Mouse (Mus musculus) embryonic facial prominence, embryonic 12.5 days (tissue): ENCODE results near the gene Ift46. TPM values are rescaled to one million over a fixed set of nuclear protein-coding genes. Genes with fewer than 3 reads are reported as not detected.

Experiments
- ATAC-seq: fragments of 200-750 bp; cut with Nextera tagmentation; 2 replicates; pipeline ENCODE4 v1.8.0; 2017; ENCODE audit not compliant: insufficient number of reproducible peaks, insufficient read depth, low FRiP score, low TSS enrichment
- H3K27ac ChIP-seq: fragments of 300-500 bp; sonication (generic); 2 replicates; pipeline ENCODE4 v1.5.1; 2016; ENCODE audit warnings: mild to moderate bottlenecking
- H3K27me3 ChIP-seq: fragments of 300-500 bp; sonication (generic); 2 replicates; pipeline ENCODE4 v1.6.1; 2016; ENCODE audit warnings: mild to moderate bottlenecking, moderate library complexity
- H3K36me3 ChIP-seq: fragments of 300-500 bp; sonication (generic); 2 replicates; pipeline ENCODE4 v1.6.1; 2016; ENCODE audit warnings: mild to moderate bottlenecking
- H3K4me1 ChIP-seq: fragments of 300-500 bp; sonication (generic); 2 replicates; pipeline ENCODE4 v1.6.1; 2016
- H3K4me2 ChIP-seq: fragments of 300-500 bp; sonication (generic); replicated peaks from 2 replicates; pipeline ENCODE4 v1.6.1; 2016; ENCODE audit warnings: mild to moderate bottlenecking, moderate library complexity
- H3K4me3 ChIP-seq: fragments of 300-500 bp; sonication (generic); 2 replicates; pipeline ENCODE4 v1.5.1; 2016; ENCODE audit warnings: mild to moderate bottlenecking
- H3K9ac ChIP-seq: fragments of 300-500 bp; sonication (generic); 2 replicates; pipeline ENCODE4 v1.6.1; 2016; ENCODE audit warnings: mild to moderate bottlenecking, moderate library complexity
- H3K9me3 ChIP-seq: fragments of 300-500 bp; sonication (generic); 2 replicates; pipeline ENCODE4 v1.6.1; 2016; ENCODE audit warnings: mild to moderate bottlenecking, moderate library complexity
- WGBS: fragments of 180-500 bp; shearing (Covaris S2); methylation state at CpG from one replicate; pipeline ENCODE4 v1.1.7; 2016; 5-methylcytosine and 5-hydroxymethylcytosine counted together
- polyA plus RNA-seq: library from polyadenylated mRNA; unstranded; fragments of >200 nt; fragmentation: Nextera tagmentation; extraction: Ambion mirVana; gene quantifications from 2 replicates; pipeline ENCODE4 v1.2.1, GENCODE M21; 2016

Gene Ift46
- polyA plus RNA-seq, 1 experiment from 2014 or later: 151 TPM

GRCm38 (mm10) chr9:44819920-44820827 is 52.5 kb downstream of the Ift46 start:
- Histone ChIP-seq H3K4me3 (no peak overlapping the region), H3K9ac (no peak overlapping the region), H3K27ac (no peak overlapping the region), H3K36me3 (peaks cover 98% of the 10 kb centered on the region), H3K4me2 (no peak overlapping the region), H3K4me1 (no peaks in the 10 kb centered on the region), H3K27me3 (no peaks in the 10 kb centered on the region), H3K9me3 (no peaks in the 10 kb centered on the region)
- 91% methylated on average over 15 of the region's 15 CpGs for WGBS
- ATAC-seq: no peak

- 55% methylated on average over 7 of the region's 7 CpGs for WGBS
- no peak for ATAC-seq
- Histone ChIP-seq H3K27me3 (no peaks in the 10 kb centered on the region), H3K4me1 (no peaks in the 10 kb centered on the region), H3K9me3 (no peaks in the 10 kb centered on the region), H3K27ac (no peak overlapping the region), H3K9ac (no peak overlapping the region), H3K4me2 (no peak overlapping the region), H3K36me3 (peaks cover 93% of the 10 kb centered on the region), H3K4me3 (no peak overlapping the region)
These were observed 59.0 kb downstream of the Ift46 start for GRCm38 (mm10) chr9:44826660-44827059.

GRCm38 (mm10) chr9:44828944-44829343 is 61.2 kb downstream of the Ift46 start:
- no peak overlapping the region for H3K4me2 ChIP-seq
- ATAC-seq: no peak
- no peak overlapping the region for H3K4me3 ChIP-seq
- no peaks in the 10 kb centered on the region for H3K4me1 ChIP-seq
- H3K9ac ChIP-seq: no peak overlapping the region
- WGBS: 93% methylated on average over 11 of the region's 11 CpGs
- peaks cover 93% of the 10 kb centered on the region for H3K36me3 ChIP-seq
- no peak overlapping the region for H3K27ac ChIP-seq
- no peaks in the 10 kb centered on the region for H3K9me3 ChIP-seq
- H3K27me3 ChIP-seq: no peaks in the 10 kb centered on the region

- Histone ChIP-seq H3K36me3 (peaks cover 94% of the 10 kb centered on the region), H3K27ac (no peak overlapping the region), H3K4me3 (no peak overlapping the region), H3K9ac (no peak overlapping the region), H3K4me2 (no peak overlapping the region), H3K4me1 (no peaks in the 10 kb centered on the region), H3K27me3 (no peaks in the 10 kb centered on the region), H3K9me3 (no peaks in the 10 kb centered on the region)
- no peak for ATAC-seq
- WGBS: 81% methylated on average over 2 of the region's 2 CpGs
These were observed 62.8 kb downstream of the Ift46 start for GRCm38 (mm10) chr9:44830506-44830905.

GRCm38 (mm10) chr9:44832356-44832755 is 64.6 kb downstream of the Ift46 start:
- H3K36me3 ChIP-seq: peaks cover 86% of the 10 kb centered on the region

GRCm38 (mm10) chr9:44836439-44836838 is 68.7 kb downstream of the Ift46 start:
- 54% methylated on average over 7 of the region's 7 CpGs for WGBS
- H3K9ac ChIP-seq: no peak overlapping the region
- H3K27ac ChIP-seq: no peak overlapping the region
- no peaks in the 10 kb centered on the region for H3K27me3 ChIP-seq
- H3K4me2 ChIP-seq: no peak overlapping the region
- no peak overlapping the region for H3K4me3 ChIP-seq
- no peaks in the 10 kb centered on the region for H3K9me3 ChIP-seq
- peaks cover 81% of the 10 kb centered on the region for H3K36me3 ChIP-seq
- H3K4me1 ChIP-seq: no peaks in the 10 kb centered on the region
- no peak for ATAC-seq

More at GRCm38 (mm10) chr9:44832356-44832755, 64.6 kb downstream of the Ift46 start:
- H3K4me2 ChIP-seq: no peak overlapping the region
- H3K4me1 ChIP-seq: no peaks in the 10 kb centered on the region
- WGBS: 89% methylated on average over 4 of the region's 4 CpGs
- no peak overlapping the region for H3K9ac ChIP-seq
- H3K4me3 ChIP-seq: no peak overlapping the region
- H3K9me3 ChIP-seq: no peaks in the 10 kb centered on the region
- ATAC-seq: no peak
- H3K27ac ChIP-seq: no peak overlapping the region
- H3K27me3 ChIP-seq: no peaks in the 10 kb centered on the region

GRCm38 (mm10) chr9:44841241-44841640 is 73.5 kb downstream of the Ift46 start:
- Histone ChIP-seq H3K4me3 (no peak overlapping the region), H3K4me1 (no peaks in the 10 kb centered on the region), H3K27ac (no peak overlapping the region), H3K4me2 (no peak overlapping the region), H3K9ac (no peak overlapping the region), H3K36me3 (peaks cover 80% of the 10 kb centered on the region), H3K9me3 (no peaks in the 10 kb centered on the region), H3K27me3 (no peaks in the 10 kb centered on the region)
- ATAC-seq: no peak
- 90% methylated on average over 10 of the region's 10 CpGs for WGBS

Other genes starting within 250 kb of the Ift46 start
- gene Cxcr5, start 206.0 kb upstream of the Ift46 start, polyA plus RNA-seq: 0.08 TPM in 1 of 2 replicates, not detected in the other
- 28.3 and 28.8 TPM in 2 replicates for gene Ddx6, start 163.0 kb upstream of the Ift46 start, polyA plus RNA-seq
- not detected in 2 replicates for gene Treh, start 94.7 kb upstream of the Ift46 start, polyA plus RNA-seq
- 57.1 and 60.7 TPM in 2 replicates for gene Phldb1, start 32.7 kb upstream of the Ift46 start, polyA plus RNA-seq
- 193 and 197 TPM in 2 replicates for gene Arcn1, start 63 bp upstream of the Ift46 start, polyA plus RNA-seq
- 3.8 and 4.1 TPM in 2 replicates for gene Tmem25, start 31.4 kb downstream of the Ift46 start, polyA plus RNA-seq
- 0.40 TPM in 1 of 2 replicates, not detected in the other for gene Ttc36, start 35.2 kb downstream of the Ift46 start, polyA plus RNA-seq
- gene Kmt2a, start 113.4 kb downstream of the Ift46 start, polyA plus RNA-seq: 23.5 and 24.4 TPM in 2 replicates
- gene Atp5l, start 152.8 kb downstream of the Ift46 start, polyA plus RNA-seq: 538 and 574 TPM in 2 replicates
- gene Ube4a, start 197.7 kb downstream of the Ift46 start, polyA plus RNA-seq: 25.7 and 26.3 TPM in 2 replicates
- gene Cd3g, start 212.5 kb downstream of the Ift46 start, polyA plus RNA-seq: not detected in 2 replicates
- not detected in 2 replicates for gene Cd3d, start 213.9 kb downstream of the Ift46 start, polyA plus RNA-seq
- not detected in 2 replicates for gene Cd3e, start 241.7 kb downstream of the Ift46 start, polyA plus RNA-seq